Mouse (Mus musculus): Measurements from ENCODE around the gene Hesx1.

The Hesx1 gene

GRCm38 (mm10) chr14:27040451-27040850 is 46.2 kb downstream of the Hesx1 start:
- TF ChIP-seq GATA4 (IDR thresholded peaks at IDR 0.05; ENCODE audit: insufficient replicate concordance, low read length), result no peak

- TF ChIP-seq GATA4 (IDR thresholded peaks at IDR 0.05; ENCODE audit: insufficient replicate concordance, low read length), result no peak
These were observed 48.2 kb downstream of the Hesx1 start for GRCm38 (mm10) chr14:27042280-27042983.

- no peak for TF ChIP-seq GATA4 (IDR thresholded peaks at IDR 0.05; ENCODE audit: insufficient replicate concordance, low read length)
These were observed 49.2 kb downstream of the Hesx1 start for GRCm38 (mm10) chr14:27043416-27043815.

- TF ChIP-seq GATA4 (IDR thresholded peaks at IDR 0.05; ENCODE audit: insufficient replicate concordance, low read length), result no peak
These were observed 50.2 kb downstream of the Hesx1 start for GRCm38 (mm10) chr14:27044221-27044966.

GRCm38 (mm10) chr14:27044967-27045361 is 50.7 kb downstream of the Hesx1 start:
- TF ChIP-seq GATA4 (IDR thresholded peaks at IDR 0.05; ENCODE audit: insufficient replicate concordance, low read length), result no peak; the same call in 1 of the 2 replicates

- TF ChIP-seq GATA4 (IDR thresholded peaks at IDR 0.05; ENCODE audit: insufficient replicate concordance, low read length), result no peak
These were observed 54.2 kb downstream of the Hesx1 start for GRCm38 (mm10) chr14:27048231-27048956.

GRCm38 (mm10) chr14:27050043-27050442 is 55.8 kb downstream of the Hesx1 start:
- TF ChIP-seq GATA4 (IDR thresholded peaks at IDR 0.05; ENCODE audit: insufficient replicate concordance, low read length), result no peak

GRCm38 (mm10) chr14:27050560-27051510 is 56.6 kb downstream of the Hesx1 start:
- TF ChIP-seq GATA4 (IDR thresholded peaks at IDR 0.05; ENCODE audit: insufficient replicate concordance, low read length), result no peak

- no peak for TF ChIP-seq GATA4 (IDR thresholded peaks at IDR 0.05; ENCODE audit: insufficient replicate concordance, low read length)
These were observed 57.3 kb downstream of the Hesx1 start for GRCm38 (mm10) chr14:27051511-27051895.
